Mouse (Mus musculus) kidney, postnatal 25 days (tissue): ENCODE measurements around the gene Lrrc1.

Source experiments
- DNase-seq, 2 experiments: peaks; one replicate each; pipeline ENCODE4 v3.0.0; 2021; ENCODE audit warnings: mixed read lengths in 2 of 2

Lrrc1 gene

GRCm38 (mm10) chr9:77461371-77461915 is 83.2 kb downstream of the Lrrc1 start:
- DNase-seq = peak; percentile 72 to 87

DNA sequence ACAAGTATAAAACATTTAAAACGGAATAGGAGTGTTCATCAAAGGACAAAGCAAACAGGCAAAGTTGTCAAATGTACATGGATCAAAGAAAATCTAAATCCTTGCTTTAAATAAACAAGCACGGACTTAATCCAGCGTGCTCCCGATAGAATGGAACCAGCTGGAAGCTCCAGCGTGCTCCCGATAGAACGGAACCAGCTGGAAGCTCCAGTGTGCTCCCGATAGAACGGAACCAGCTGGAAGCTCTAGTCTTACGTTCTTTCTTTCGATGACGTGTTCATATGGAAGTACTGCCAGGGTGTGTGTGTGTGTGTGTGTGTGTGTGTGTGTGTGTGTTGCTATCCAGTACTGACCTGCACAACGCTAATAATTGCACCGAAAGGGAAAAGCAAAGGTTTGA is 84.3 kb downstream of the Lrrc1 start:
- DNase-seq = no peak

GRCm38 (mm10) chr9:77459365-77459764 is 85.3 kb downstream of the Lrrc1 start:
- DNase-seq = no peak

GRCm38 (mm10) chr9:77456169-77456826 is 88.4 kb downstream of the Lrrc1 start:
- DNase-seq = no peak

DNA sequence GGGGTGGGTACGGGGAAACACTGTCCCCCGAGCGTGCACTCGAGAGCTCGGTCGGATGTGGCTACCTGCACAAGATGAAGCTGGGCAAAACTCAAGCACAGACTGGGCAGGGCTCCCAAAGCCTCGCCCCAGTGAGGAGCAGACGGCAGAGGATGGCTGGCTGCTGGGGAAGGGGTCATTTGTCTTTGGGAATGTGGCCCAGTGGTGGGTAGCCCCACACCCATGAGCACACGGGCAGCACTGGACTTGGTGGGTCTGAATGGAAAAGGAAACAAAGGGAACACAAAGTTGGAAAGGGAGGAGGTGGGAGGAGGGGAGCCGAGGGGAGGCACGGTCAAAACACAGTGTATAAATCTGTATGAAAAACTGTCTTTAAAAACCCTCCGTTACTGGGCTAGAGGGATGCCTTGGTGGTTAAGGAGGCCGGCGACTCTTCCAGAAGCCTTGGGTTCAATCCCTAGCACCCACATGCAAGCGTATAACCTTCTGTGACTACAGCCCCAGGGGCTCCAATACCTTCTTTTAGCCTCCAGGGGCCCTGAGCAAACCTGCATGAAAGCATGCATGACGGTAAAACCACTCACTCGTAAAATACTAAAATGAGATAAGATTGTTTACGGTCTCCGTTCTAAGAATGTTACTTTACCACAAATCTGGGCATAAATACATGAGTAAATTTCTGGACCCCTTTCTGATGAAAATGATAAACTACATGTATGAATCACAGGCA is 89.1 kb downstream of the Lrrc1 start:
- DNase-seq = no peak

DNA sequence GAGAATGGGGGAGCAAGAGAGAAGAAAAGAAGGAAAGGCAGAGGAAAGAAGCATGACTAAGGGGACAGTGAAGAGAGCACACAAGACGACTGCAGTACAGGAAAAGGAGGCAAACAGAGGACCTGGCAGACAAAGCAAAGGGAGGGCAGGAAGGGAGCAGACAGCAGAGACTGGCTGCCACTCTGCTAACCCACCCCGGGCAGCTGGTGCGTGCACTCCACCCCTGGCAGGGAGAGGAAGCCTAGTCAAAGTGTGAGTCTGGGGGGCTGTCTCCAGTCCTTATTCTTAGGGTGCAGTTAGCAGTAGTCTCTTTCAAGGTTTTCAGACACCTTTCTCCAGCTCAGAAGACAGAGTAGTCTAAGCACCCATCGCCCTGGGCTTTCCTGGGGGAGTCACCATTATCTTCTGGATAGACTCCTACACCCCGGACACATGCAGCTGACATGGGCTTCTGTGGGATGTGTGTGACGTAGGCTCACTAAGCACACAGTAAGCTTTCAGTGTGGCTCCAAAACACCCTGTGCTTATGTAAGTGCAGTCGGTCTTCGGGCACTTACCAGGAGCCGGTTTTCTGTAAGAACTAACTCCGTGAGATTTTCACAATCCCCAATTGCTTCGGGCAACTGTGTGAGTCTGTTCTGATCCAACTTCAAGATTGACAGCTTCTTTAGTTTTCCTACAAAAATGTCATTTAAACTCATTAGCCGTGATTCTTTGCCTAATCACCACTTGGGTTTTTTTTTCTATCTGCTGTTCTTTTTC is 92.4 kb downstream of the Lrrc1 start:
- no peak for DNase-seq

GRCm38 (mm10) chr9:77450447-77450846 is 94.2 kb downstream of the Lrrc1 start:
- no peak for DNase-seq

DNA sequence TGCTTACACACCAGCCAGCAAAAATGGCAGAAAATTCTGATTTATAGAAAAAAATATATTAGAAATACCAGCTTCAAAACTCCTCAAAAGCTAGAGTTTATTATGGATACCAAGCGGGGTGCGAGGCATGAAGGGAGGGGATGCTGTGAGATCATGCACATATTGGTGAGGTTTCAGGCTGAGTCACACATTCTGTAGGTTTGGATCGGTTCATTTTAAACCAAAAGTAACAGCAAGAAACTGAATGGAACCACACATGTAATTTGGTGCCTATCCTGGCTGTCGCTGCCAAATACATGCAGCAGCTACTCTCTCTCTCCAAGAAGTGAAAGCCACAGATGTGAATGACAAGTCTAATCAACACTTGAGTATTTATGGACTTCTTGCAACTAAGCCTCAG is 99.8 kb downstream of the Lrrc1 start:
- no peak for DNase-seq

GRCm38 (mm10) chr9:77439371-77439770 is 105.3 kb downstream of the Lrrc1 start:
- DNase-seq = no peak

DNA sequence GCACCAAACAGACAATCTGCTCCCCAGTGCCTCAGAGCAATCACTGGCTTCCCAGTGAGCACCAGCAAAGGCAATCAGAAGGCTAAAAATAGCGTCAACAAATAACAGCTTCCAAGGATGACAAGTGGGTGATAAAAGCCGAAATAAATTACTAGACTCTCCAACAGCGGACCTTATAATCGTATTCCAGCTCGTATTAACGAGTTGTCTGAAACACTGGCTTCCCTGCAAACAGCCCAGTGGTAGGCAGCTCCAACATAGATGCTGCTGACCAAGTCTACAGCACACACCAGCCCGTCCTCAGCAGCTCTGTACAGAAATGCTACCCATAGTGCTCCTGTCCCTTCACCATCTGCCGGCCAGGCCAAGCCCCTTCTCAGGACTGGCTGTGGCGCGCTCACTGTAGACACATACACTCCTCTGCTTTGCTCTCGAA is 105.8 kb downstream of the Lrrc1 start:
- DNase-seq = no peak

DNA sequence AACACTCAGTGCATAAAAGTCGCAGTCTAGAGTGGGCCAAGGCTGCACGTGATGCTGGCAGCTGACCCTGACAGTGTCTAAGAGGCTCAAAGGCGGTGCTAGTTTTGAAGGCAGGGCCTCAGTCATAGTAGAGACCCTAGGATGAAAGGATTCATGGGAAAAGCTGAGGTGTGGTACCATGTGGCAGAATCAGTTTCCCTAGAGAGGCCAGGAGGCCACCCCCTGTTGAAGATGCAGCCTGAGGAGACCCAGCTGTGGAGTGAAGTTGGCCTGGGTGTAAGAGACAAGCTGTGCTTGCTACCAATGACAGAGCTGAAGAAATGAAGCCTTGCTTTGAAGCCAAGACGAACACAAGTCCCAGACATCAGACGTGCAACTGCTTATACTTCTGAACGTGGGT is 107.5 kb downstream of the Lrrc1 start:
- no peak for DNase-seq

GRCm38 (mm10) chr9:77434965-77435364 is 109.7 kb downstream of the Lrrc1 start:
- DNase-seq = no peak

DNA sequence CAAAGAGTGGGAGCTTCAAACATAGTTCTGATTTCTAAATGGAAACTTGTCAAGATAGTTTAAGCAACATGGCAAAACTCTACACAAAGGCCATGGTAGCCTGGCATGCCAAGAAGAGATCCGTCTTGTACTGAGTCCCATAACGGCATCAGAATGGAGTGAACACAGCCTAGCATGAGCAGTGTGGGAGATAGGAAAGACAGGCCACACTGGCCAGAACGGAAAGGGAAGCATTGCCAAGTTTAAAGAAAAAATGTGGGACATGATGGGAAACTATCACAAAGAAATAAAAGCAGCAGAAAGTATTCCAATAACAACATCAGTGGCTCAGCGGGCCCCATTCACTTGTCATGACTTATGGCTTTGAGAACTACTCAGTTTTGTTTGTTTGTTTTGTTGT is 111.2 kb downstream of the Lrrc1 start:
- no peak for DNase-seq

DNA sequence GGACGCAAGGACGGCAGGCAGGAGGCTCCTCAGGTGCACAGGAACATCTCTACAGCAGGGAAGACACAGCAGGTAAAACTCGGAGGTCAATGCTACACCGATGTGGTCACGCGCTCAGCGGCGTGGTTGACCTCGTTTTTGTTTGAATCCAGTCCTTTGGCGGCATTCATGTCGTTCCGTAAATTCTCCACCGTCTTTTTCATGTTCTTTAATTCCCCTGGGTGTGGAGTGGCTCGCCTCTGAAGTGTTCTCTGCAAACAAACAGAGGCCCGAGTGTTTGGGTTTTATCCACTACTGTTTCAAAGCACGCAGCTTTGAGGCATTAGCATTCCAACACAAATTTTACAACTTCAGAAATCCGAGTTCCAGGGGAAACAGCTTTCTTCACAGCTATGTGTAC is 112.6 kb downstream of the Lrrc1 start:
- DNase-seq = no peak

DNA sequence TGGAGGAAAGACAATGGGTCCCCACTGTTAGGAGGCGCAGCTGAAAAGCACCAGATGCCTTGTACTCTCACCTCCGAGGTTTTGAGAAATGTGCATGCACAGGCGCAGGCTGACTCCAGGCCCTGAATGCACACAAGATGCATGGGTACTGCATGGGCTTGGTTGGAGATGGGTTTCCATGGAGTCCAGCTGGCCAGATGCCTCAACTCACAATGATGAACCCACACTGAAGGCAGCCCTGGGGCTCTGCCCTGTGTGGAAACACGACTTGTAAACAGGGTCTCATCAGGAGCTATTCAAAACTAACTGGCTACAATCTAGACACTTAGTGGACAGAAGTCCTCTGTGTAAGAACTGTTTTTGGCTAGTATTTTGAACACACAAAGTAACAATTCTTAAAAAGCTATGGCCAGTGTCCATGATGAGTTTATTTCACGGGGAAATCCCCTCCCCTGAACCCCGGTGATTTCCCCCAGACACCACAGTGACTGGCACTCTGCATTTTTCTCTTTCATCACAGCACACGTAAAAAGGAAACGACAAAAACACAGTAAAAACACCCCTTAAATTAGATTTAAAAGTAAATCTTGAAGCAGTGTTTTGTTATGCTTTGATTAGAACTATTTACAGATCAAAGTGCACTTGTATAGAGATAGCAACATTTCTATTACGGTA is 114.1 kb downstream of the Lrrc1 start:
- DNase-seq = no peak

- DNase-seq = peak in 1 of 2 experiments; percentile 30
These were observed 115.2 kb downstream of the Lrrc1 start for GRCm38 (mm10) chr9:77429230-77430015.

DNA sequence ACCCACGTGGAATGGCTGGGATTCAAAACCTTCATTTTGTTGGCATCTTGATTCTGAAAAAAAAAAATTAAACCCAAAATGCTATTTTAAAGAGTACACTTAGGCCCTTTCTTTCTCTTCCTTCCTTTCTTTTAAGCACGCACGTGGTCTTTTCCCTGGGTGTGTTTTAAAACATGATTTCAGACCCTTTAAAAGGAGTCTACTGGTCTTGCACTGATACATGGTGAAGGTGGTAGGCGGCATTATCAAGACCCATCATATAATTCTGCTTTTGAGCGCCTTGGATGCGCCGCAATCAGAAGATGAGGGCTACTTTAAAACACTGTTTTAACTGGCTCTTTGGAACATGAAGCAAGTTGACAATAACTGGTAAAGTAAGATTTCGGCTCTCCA is 115.9 kb downstream of the Lrrc1 start:
- DNase-seq = no peak

DNA sequence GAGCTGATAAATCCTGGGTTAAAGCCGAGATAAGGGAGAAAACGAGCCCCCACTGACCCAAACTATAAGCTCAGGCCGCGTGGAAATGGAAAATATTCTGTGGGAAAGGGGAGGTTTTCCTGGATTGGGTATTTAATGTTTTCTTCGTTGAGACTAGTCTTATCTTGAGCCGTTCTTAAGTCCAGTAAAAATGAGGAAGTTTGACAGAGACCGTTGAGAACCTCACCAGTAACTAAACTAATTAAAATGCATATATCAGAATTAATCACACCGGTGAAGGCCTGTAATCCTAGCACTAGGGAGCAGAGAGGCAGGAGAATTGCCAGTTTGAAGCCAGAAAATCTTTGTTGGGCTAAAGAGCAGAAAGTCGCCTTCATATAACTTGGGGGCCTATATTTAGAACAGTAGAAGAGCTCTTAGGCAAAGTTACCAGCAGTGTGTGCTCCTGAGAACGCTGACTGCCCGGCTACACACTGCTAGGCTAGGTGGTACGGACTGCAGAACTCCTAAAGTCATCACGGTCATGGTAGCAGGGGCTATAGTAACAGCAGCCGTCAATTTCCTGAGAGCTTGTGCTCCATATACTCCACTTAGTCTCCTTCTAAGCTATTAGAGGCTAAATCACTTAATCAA is 116.4 kb downstream of the Lrrc1 start:
- DNase-seq = no peak

GRCm38 (mm10) chr9:77427292-77428114 is 117.2 kb downstream of the Lrrc1 start:
- peak; percentile 65 to 76 for DNase-seq

DNA sequence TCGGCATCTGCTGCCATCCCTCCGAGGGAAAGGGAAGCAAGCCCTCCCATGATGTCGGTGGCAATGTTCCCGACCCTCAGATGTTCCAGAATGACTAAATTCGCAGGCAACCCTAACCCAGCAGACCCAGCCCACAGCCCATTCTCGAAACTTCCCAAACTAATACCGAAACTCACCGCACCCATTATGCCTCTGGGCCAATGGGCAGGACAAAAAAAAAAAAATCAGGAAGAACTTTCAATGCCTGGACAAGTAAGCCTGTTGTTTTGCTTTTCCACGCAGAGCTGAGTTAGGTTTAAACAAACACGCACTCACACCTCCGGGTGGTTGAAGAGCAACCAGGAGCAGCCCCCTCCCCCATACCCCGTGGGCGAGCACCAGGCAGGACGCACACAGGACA is 118.6 kb downstream of the Lrrc1 start:
- no peak for DNase-seq

- DNase-seq = no peak
These were observed 119.1 kb downstream of the Lrrc1 start for GRCm38 (mm10) chr9:77425553-77425952.
